Mouse (Mus musculus): Measurements from ENCODE around the gene Tlr3.

The Tlr3 gene

DNA sequence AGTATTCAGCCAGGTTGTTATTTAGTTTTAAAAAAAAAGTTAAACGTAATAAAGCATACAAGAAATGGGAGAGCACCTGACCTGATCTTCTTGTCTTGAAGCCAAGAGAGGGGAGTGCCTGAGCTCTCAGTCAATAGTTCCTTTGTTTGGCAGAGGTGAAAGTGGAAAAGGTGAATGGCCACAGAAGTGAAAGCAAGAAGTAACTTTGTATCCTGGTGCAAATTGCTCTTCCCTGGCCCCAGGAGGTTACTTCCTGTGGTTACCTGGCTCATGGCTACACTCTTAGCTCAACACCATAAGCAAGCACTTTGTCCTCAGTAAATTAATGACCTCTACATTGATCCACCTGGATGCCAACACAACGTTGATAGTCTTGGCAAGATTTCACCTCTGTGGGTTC, at the start of gene Tlr3:
TSS of gene Tlr3 (minus strand) at position 199 of the 400 bp plus-strand sequence.
- DNase-seq (ENCODE audit: low read depth, low spot score), result no peak

DNA sequence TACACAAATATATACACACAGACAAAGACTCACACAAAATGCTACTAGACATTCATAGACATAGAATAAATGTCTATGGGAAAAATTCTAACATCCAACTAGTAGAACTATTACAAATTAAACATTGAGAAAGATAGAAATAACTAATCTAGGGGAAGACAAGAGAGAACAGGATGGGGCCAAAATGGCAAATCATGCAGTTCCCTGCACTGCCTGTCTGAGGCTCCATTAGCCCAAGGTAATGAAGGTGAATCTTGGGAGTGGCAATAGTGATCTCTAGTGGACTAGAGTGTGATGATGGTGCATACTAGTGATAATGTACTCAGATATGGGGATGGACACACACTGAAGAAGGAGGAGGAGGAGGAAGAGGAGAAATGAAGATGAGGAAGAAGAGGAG, 47.0 kb upstream of the Tlr3 start:
- no peak for DNase-seq (ENCODE audit: low read depth, low spot score)

DNA sequence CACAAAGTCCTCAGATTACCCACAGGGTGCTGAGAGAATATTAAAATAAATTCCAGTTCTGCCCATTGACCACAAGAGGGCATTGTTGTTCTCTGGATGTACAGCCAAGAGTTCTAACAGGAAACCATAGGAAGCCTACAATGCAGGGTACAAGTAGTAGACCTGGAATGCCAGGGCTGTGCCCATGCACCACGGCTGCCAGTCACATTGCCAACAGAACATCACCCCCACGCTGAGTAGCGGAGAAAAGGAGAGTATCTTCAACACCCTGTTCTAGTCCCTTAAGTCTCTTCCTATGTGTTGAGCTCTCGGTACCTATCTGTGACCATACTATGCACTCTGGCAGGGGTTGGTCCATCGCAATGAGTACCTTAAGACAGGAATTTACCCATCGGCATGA, 43.5 kb upstream of the Tlr3 start:
- peak; percentile 61 for DNase-seq (ENCODE audit: low read depth, low spot score)

DNA sequence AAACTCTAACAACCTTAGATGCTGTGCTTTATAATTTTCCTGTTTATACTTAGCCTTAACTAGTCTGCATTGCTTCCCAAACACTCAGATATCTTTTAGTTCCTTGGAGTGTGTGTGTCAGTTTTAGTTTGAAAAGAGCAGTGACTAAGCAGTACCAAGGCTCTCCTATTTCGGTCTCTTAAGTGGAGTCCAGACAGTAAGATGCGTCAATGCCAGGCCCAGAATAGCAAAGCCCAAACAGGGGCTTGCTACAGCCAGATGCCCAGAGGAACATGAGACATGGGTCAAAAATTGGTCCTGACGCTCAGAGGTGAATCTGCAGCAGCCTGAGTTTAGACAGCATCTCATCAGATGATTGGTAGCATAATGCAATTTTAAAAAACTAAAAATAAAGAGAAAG, 41.2 kb upstream of the Tlr3 start:
- DNase-seq (ENCODE audit: low read depth, low spot score), result peak; percentile 15

DNA sequence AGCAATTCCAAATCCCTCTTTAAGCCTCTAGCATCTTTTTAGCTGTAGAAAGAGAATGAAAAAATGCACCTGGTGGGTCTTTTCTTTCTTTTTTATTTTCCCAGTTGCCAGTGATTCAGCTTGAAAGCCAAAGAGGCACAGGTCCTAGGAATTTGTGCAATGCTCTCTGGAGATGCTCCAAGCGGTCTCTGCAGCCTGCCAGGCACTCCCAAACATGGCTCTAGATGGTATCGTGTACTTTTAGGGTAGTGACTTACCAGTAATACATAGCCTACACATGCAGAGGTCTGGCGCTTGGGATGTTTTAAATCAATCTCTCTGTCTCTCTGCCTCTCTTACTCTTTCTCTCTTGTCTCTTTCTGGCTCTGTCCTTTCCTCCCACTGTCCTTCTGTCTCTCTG, 38.0 kb upstream of the Tlr3 start:
- no peak for DNase-seq (ENCODE audit: low read depth, low spot score)

DNA sequence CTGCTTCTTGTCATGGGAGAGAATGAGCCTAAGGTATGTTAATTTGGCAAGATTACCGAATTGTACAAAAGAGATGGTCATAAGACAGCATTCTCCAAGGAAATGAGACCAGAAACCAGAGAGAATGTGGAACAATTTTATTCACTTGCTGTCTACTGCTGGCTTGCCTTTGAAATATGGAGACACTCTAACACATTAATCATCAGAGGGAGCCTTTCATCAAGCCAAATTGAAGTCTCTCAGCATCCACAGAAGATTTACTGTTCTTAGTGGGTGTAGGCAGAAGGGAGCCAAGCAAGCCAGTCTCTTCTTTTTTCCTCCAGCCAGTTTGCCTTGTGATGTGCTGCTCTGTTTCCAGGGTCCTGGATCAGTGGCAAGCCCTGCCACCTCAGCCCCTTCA, 37.4 kb upstream of the Tlr3 start:
- DNase-seq (ENCODE audit: low read depth, low spot score), result peak; percentile 17

DNA sequence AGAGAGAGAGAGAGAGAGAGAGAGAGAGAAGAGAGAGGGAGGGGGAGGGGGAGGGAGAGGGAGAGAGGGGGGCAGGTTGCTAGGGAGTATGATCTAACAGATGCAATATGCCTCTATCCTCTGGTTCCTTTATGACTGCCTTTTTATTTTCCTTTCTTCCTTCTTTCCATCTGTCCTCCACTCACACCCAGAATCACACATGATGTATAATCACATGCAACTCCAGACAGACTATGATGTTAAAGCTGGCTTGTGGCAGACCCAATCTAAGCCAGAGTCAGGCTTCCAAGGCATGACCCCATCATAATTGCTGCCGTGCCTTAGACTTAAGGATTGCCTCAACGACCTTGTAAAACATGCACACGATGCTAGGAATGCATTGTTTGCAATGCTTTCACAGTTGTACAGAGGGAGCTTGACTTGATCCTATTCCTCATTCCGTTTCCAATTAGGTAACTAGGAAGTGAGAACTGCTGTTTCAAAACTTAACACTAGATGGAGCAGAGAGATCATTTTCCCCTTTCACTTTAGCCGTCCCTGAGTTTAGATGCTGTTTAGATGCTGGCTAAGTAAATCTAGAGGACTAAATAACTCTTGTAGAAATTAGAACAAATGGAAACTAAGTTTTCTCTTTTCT, 28.1 kb upstream of the Tlr3 start:
- peak; percentile 60 for DNase-seq (ENCODE audit: low read depth, low spot score)

DNA sequence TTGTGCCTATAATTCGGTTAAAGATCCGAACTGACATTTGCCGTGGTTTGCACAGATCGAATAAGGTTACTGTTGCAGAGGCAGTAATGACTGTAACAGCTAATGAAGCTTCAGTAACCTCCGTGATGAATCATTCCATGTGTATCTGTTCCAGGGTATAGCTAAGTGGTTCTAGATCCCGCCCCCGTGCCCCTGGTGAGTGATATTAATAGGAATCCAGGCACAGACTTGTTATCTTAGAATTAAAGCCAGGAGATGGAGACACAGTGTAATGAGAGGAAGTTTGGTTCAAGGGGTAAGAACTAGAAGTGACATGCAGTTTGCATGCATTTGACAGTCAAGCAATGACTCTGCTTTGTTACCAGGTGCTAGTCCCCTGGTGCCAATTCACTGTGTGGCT, 9.3 kb upstream of the Tlr3 start:
- no peak for DNase-seq (ENCODE audit: low read depth, low spot score)

DNA sequence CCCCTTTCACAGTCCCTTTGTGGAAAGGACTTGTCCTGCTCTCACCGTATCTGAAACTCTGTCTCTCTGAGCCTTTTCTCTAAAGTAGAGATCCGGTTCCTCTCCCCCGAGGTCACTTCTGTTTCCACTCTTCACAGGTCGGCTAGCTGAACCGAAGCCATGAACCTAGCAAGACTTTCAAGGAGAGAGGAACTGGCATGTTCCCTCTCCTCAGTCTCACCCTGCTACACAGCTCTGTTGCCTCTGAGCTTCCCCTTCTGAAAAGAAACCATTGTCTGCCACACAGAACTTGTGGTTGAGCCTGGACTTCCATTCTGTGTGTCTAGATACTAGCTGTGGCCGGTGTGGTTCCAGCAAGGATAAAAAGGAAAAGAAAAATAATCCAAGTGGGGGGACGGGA, 4.1 kb upstream of the Tlr3 start:
- peak; percentile 36 for DNase-seq (ENCODE audit: low read depth, low spot score)

DNA sequence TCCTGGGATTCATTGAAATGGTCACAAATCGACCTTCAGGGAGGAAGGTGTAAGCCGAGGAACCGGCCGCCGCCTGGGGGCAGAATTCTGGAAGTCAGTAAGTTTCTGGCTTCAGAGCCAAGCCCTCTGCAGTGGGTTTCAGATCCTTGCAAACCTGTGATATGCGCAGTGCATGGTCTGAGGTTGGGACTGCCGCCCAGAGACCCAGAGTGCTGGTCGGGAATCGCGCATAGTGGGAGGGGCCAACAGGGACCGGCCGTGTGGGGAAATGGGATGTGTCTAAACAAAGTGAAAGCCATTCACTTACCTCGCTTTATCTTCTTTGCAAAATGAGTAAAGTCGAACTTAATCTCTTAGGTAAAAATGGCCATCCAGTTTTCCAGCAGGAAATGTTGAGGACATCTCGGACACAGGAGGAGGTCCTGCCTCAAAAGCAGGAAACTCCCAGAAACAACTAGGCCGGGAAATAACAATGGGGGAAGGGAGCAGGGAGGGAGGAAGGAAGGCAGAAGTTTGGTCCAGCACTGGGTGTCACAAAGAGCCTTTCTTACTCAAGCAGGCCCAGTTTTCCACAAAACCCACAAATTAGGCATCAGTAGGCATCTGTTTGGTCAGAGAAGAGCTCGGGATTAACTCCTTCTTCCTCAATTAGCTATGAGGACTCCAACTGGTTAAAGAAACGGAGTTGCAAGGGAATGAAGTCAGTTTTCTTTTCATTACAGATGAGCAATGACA, 567 bp downstream of the Tlr3 start:
- DNase-seq (ENCODE audit: low read depth, low spot score), result no peak

DNA sequence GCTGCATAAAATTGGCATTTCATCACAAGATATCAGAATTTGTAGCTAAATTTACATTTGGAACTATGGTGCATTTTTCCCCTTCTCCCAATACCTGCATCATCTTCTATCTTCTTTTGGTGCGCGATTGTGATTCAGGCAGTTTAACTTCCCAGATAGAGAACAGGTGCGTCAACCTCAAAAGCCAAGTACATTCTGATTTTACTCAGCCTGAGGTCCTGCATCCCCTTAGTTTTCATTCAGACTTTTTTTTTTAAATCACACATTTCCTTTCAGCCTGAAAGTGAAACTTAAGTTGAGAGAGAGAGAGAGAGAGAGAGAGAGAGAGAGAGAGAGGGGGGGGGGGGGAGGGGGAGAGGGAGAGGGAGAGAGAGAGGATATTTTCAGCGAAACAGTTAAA, 1.2 kb downstream of the Tlr3 start:
- DNase-seq (ENCODE audit: low read depth, low spot score), result no peak

DNA sequence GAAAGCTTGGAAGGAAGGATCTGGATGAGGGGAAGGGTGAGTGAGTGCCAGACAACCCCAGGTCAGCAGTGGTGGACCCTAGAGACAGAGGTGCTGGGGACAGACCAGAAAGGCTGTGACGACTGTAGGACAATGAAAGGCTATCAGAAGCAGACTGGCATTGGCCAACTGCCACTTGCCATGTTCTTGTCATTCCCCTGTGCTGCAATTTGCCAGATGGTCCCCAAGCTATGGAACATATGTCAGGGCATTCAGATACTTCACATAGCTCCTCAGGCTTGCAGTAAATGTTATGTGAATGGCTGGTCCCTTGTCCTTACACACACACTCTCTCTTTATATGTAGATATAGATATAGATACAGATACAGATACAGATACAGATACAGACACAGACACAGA, 27.6 kb downstream of the Tlr3 start:
- DNase-seq (ENCODE audit: low read depth, low spot score), result no peak

DNA sequence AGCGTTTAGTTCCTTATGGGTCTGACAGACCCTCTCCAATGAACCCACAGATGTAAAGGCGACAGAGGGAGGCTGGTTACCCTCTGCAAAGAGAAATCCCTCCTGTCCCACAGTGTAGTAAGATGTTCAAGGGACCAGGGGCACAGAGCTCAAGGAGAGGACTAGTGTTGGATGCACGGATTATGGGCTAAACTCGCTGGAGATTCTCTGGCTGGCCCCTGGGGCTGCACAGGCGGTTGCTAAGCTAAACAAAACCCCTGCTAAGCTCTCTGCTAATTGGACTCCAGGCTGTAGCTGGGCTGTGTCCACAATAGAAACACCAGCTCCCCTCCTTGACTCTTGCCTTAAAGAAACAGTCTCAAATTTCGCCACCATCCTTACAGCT, 28.9 kb downstream of the Tlr3 start, which contains the start of gene Fam149a:
TSS of gene Fam149a (minus strand) at position 329 of the 385 bp plus-strand sequence.
- no peak for DNase-seq (ENCODE audit: low read depth, low spot score)

DNA sequence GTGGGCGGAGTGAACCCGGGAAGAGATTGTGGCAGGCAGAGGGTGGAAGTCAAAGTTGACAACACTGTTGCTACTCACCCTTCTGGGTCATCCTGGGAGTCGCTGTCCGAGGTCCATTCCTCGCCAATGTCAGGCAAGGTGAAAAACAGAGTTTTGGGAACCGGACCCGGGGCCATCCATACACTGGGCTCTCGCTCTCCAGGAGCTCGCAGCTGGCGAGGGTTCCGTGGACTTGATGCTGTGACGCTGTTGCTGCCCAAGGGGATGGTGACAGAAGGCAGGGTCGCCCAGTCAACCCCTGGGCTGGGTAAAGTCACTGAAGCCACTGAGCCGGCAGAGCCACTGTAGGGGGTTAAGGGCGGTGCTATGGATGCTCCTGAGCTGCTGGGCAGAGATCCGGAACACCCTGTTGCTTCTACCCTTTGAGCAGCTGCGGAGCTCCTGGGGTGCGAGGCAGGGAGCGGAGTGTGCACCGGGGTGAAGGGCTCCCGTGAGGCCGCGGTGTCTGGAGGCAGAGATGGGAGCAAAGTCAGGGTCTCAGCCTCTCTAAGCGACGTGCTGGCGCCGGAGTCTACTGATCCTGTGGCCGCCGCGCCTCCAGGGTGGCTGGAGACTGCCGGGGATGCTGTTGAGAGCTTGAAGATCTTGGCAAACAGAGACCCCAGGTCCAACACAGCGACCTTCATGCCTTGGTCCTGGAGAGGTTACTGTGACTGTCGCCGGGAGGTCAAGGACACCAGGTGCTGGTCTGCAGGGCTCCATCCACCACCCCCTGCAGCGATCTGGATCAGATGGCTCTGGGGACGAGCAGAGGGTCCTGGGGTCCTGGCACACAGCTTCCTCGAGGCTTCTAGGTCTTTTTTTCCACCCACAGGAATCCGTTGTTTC, 29.6 kb downstream of the Tlr3 start:
- no peak for DNase-seq (ENCODE audit: low read depth, low spot score)

DNA sequence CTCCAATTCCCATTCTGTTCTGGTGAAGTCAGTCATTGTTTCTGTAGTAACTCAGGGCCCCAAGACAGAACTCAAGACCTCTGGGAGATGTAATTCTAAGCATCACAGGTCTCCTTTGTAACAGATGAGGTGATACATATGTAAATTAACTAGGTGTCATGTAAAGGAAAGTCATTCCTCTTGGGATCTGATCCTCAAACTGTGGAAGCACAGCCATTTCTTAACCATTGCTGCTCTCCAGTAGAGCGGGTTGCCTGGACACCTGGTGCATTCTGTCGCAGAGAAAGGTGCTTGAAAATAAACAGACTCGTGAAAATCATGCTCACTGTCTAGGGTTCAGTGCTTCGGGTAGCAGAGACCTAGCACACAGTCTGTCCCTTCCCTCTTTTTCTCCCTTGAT, 30.3 kb downstream of the Tlr3 start:
- no peak for DNase-seq (ENCODE audit: low read depth, low spot score)

DNA sequence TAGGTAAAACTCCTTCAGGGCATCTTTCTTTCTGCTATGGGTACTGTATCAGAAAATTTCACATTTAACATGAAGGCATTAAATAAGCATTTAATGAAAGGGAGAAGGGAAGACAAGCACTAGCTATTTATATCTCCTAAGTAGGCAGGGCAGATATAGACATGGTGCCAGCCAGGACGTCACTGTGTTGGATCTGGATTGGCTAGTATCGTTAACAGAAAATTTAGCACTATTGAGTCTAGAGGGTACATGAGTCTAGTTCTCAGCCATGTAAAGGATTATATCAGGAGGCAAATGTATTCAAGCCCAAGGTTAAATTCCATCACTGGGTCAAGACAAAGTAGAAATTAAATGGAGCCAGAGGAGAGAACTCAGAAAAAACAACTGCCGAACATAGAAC, 36.8 kb downstream of the Tlr3 start:
- DNase-seq (ENCODE audit: low read depth, low spot score), result no peak

DNA sequence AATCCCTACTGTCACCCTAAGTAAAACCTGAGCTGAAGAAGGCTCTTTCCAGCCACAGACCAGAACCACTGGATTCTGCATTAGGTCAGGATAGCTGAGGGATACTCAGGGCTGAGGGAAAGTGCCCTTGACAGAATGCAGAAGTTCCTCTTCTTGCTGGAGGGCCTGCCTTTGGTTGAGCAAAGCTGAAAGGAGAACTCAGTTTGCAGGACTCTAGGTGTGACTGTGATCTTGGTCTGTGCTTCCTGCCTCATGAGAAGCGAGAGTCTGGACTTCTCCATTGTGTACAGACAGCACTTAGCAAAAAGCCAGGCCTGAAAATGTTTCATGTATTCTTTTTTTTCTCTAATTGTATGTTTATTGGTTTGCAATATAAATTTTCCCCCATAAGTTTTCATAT, 43.7 kb downstream of the Tlr3 start:
- DNase-seq (ENCODE audit: low read depth, low spot score), result no peak

DNA sequence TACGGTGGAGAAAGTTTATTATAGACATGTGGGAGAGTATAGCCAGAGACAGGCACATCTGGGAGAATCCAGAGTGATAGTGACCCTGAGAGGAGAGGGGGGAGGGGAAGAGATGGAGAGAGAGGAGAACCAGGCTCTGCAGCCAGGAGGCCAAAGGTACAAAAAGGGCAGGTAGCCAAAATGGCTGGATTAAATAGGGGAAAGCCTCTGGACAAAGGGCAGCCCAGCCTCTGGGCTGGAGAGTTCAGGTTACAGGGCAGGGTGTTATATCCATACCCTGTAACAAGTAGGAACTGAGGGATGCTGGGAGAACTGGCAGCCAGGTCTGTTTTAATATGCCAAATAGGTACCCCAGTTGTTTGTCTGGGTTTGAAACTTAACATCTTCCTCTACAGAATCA, 47.7 kb downstream of the Tlr3 start:
- no peak for DNase-seq (ENCODE audit: low read depth, low spot score)

DNA sequence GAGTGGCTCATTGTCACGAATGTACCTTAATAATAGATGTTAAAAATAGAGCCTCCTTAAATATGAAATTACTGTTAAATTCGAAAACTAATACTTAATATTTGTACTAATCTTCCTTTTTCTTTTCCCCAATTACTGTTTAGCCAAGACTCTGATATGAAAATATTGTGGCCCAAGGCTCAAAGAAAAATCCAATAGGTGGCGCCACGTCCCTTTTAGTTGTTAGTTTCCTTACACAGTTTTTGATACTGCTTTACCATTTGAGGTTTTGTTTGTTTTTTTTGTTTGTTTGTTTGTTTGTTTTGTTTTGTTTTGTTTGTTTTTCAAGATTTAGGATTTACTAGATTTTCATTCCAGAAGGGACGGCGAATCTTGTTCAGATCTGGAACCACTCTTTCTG, 48.6 kb downstream of the Tlr3 start:
- no peak for DNase-seq (ENCODE audit: low read depth, low spot score)

DNA sequence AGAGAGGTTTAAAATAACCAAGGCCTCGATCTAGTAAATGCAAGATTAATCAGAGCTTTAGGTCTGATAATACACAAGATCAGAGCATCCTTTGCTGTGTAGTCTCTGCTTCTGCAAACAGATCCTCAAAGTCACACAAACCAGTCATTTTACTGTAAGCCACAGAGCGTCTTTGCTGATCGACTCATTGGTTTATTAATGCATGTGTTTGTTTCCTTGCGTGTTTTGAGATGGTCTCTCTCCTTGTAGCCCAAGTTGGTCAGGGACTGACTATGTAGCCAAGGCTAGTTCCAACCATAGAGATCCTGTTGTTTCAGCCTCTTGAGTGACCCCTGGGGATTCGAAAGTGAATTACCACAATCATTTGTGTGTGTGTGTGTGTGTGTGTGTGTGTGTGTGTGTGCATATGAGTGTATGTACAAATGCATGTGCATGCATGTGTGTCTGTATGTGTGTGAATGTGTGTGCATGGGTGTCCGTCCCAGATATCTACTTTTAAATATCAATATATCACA, 51.7 kb downstream of the Tlr3 start:
- no peak for DNase-seq (ENCODE audit: low read depth, low spot score)

DNA sequence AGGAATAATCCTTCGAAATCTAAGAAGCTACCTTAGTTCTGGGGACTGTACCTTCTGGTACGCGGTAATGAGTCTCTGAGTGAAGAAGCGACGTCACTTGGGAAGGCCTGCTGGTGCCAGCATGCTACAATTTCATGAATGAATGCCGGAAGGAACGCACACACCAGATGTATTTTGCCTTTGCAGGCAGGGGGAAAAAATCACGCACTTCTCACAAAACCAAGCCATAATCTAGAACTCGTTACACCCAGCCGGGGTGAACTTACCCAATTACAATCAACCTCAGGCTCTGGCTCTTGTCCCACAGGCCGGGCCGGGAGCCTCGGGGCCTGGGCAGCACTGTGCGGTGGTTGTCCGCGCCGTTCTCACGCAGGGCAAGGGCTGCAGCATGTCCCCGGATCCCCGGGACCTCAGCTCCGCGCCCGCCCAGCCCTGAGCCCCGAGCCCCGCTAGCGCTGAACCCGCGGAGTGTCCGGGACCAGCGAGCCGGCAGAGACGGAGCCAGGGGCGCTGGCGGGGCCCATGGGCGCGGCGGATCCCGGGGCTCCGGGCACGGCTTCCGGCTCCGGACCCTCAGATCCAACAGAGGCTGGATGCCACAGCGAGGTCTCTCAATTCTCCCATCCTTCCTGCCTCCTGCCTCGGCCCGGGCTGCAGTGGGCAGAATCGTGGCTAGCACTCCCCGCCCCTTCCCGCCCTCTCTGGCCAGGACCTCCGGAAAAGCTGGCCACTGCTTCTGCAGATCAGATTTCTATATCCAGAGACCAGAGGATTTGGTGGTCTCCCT, 52.6 kb downstream of the Tlr3 start:
- DNase-seq (ENCODE audit: low read depth, low spot score), result no peak

DNA sequence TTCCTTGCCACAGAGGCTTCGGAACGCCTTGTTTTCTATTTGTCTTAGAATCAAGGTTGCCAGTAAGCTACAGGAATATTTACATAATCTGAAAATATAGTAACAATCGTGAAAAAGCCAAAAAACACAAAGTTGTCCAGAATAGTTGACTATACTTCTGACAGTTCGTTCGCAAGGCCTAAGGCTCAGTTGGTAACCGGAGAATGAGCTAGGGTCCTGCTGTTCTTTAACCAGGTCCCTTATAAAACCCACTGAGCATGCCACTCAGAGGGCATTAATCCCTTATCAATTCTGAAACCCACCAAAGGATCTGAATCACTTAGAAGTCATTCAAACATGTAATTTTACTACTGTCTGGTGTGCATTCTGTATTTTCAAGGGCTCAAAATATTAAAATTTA, 55.1 kb downstream of the Tlr3 start:
- DNase-seq (ENCODE audit: low read depth, low spot score), result no peak

Measured in telencephalon, adult 2 months (tissue).